Mouse (Mus musculus): ENCODE data around the gene Gm21366. TPM values are rescaled to one million over a fixed set of nuclear protein-coding genes. Genes with fewer than 3 reads are reported as not detected.
"Not testable (repeated sequence)": the region's sequence is repeated elsewhere in the genome, so short reads cannot be mapped to it uniquely, and the experiment has no call there.

Gene Gm21366
- polyA plus RNA-seq (2017; shearing (Covaris generic)), result not detected

- not testable (repeated sequence) for ATAC-seq
Observed at GRCm38 (mm10) chrY:22861156-22861555, at the start of gene Gm21366. Gene Gm21366 (minus strand): TSS chrY:22861256.
